Mouse (Mus musculus) CH12.LX (cell line): ENCODE measurements around the gene Gm20388. TPM values are rescaled to one million over a fixed set of nuclear protein-coding genes. Genes with fewer than 3 reads are reported as not detected.

Experiments
- DNase-seq: peaks from one replicate; pipeline ENCODE4 v3.0.0-alpha.2; 2013; ENCODE audit errors: extremely low read depth
- H3K27ac ChIP-seq: 2 replicates; pipeline ENCODE4 v1.5.1; 2012; ENCODE audit warnings: low read depth, mild to moderate bottlenecking, control low read depth, moderate library complexity; ENCODE audit not compliant: insufficient read depth
- H3K27me3 ChIP-seq: replicated peaks from 2 replicates; pipeline ENCODE3; 2012; ENCODE audit warnings: inconsistent platforms
- H3K36me3 ChIP-seq, 2 experiments: replicated peaks in 1 of 2; 2 replicates each; pipeline versions ENCODE3 to v1.6.1; 2012; ENCODE audit warnings: inconsistent platforms in 1 of 2, low read length in 1 of 2, mild to moderate bottlenecking in 1 of 2, mixed read lengths in 1 of 2, moderate library complexity in 1 of 2; ENCODE audit not compliant: control insufficient read depth in 1 of 2, insufficient read depth in 1 of 2
- H3K4me1 ChIP-seq, 2 experiments: 2 replicates each; pipeline ENCODE4 v1.6.1; 2012; ENCODE audit warnings: inconsistent platforms in 1 of 2, moderate library complexity in 1 of 2; ENCODE audit not compliant: insufficient read depth in 2 of 2, control insufficient read depth in 1 of 2
- H3K4me2 ChIP-seq: 2 replicates; pipeline ENCODE4 v1.6.1; 2012; ENCODE audit warnings: low read depth, mild to moderate bottlenecking, control low read depth; ENCODE audit not compliant: poor library complexity, insufficient read depth, severe bottlenecking
- H3K4me3 ChIP-seq, 3 experiments: fragments of 150-350 bp in 1 of 3; sonication (generic) in 1 of 3; replicated peaks in 1 of 3; 2 replicates each; pipeline versions ENCODE3 to v1.5.1; 2011 to 2012; ENCODE audit warnings: low read depth in 2 of 3, low read length in 2 of 3, mild to moderate bottlenecking in 2 of 3, moderate library complexity in 2 of 3, control low read depth in 1 of 3, improper control_type of control experiment in 1 of 3, inconsistent platforms in 1 of 3, mixed read lengths in 1 of 3; ENCODE audit not compliant: poor library complexity in 1 of 3
- H3K79me2 ChIP-seq: replicated peaks from 2 replicates; pipeline ENCODE4 v1.6.1; 2012; ENCODE audit warnings: mild to moderate bottlenecking, moderate library complexity; ENCODE audit not compliant: control insufficient read depth, poor library complexity, insufficient read depth, severe bottlenecking; ENCODE audit errors: extremely low read depth
- H3K9ac ChIP-seq: 2 replicates; pipeline ENCODE4 v1.6.1; 2012; ENCODE audit warnings: low read depth, mild to moderate bottlenecking, control low read depth, moderate library complexity; ENCODE audit not compliant: insufficient read depth
- H3K9me3 ChIP-seq: replicated peaks from 2 replicates; pipeline ENCODE3; 2012; ENCODE audit warnings: low read length, inconsistent platforms, mixed read lengths
- BHLHE40 ChIP-seq: IDR thresholded peaks from 2 replicates; pipeline ENCODE4 v1.6.1; 2011; ENCODE audit warnings: mild to moderate bottlenecking, low read depth, low read length, improper control_type of control experiment
- CHD1 ChIP-seq: IDR thresholded peaks from 2 replicates; pipeline ENCODE4 v1.6.1; 2012; ENCODE audit warnings: low read depth, low read length, improper control_type of control experiment, inconsistent platforms
- CTCF ChIP-seq, 2 experiments: IDR thresholded peaks in 1 of 2; conservative IDR thresholded peaks in 1 of 2; 2 replicates each; pipeline ENCODE4 v1.5.1; 2011 to 2012; ENCODE audit warnings: low read depth in 2 of 2, low read length in 2 of 2, improper control_type of control experiment in 1 of 2, inconsistent platforms in 1 of 2, mild to moderate bottlenecking in 1 of 2, moderate library complexity in 1 of 2
- E2F4 ChIP-seq: IDR thresholded peaks from 2 replicates; pipeline ENCODE4 v1.6.1; 2011; ENCODE audit warnings: low read depth, low read length, improper control_type of control experiment; ENCODE audit not compliant: insufficient replicate concordance
- ELF1 ChIP-seq: IDR thresholded peaks from 2 replicates; pipeline ENCODE4 v1.6.1; 2014; ENCODE audit warnings: low read depth, mild to moderate bottlenecking, inconsistent platforms, low read length, improper control_type of control experiment
- EP300 ChIP-seq: IDR thresholded peaks from 2 replicates; pipeline ENCODE4 v1.6.1; 2011; ENCODE audit warnings: low read length, improper control_type of control experiment
- GABPA ChIP-seq: IDR thresholded peaks from 2 replicates; pipeline ENCODE4 v1.6.1; 2012; ENCODE audit warnings: low read depth, low read length, improper control_type of control experiment, inconsistent platforms; ENCODE audit not compliant: insufficient replicate concordance
- JUND ChIP-seq: conservative IDR thresholded peaks from 2 replicates; pipeline ENCODE4 v1.6.1; 2011; ENCODE audit warnings: low read depth, low read length, improper control_type of control experiment
- KAT2A ChIP-seq: IDR thresholded peaks from 2 replicates; pipeline ENCODE4 v1.6.1; 2012; ENCODE audit warnings: low read length, improper control_type of control experiment, inconsistent platforms; ENCODE audit not compliant: insufficient replicate concordance
- MAX ChIP-seq: IDR thresholded peaks from 2 replicates; pipeline ENCODE4 v1.6.1; 2011; ENCODE audit warnings: low read length, improper control_type of control experiment
- MAZ ChIP-seq: IDR thresholded peaks from 2 replicates; pipeline ENCODE4 v1.6.1; 2012; ENCODE audit warnings: low read depth, mild to moderate bottlenecking, inconsistent platforms, low read length, improper control_type of control experiment, moderate library complexity
- PAX5 ChIP-seq: IDR thresholded peaks from 2 replicates; pipeline ENCODE4 v1.6.1; 2012; ENCODE audit warnings: low read length, inconsistent platforms, mixed read lengths
- POLR2A ChIP-seq: IDR thresholded peaks from 2 replicates; pipeline ENCODE4 v1.6.1; 2011; ENCODE audit warnings: low read depth, mild to moderate bottlenecking, improper control_type of control experiment, low read length
- POLR2AphosphoS2 ChIP-seq: IDR thresholded peaks from 2 replicates; pipeline ENCODE4 v1.6.1; 2011; ENCODE audit warnings: low read depth, low read length, improper control_type of control experiment
- RAD21 ChIP-seq: IDR thresholded peaks from 2 replicates; pipeline ENCODE4 v1.6.1; 2011; ENCODE audit warnings: low read depth, mild to moderate bottlenecking, low read length, improper control_type of control experiment, moderate library complexity
- SIN3A ChIP-seq: IDR thresholded peaks from 2 replicates; pipeline ENCODE4 v1.6.1; 2012; ENCODE audit warnings: low read length, improper control_type of control experiment, inconsistent platforms
- TCF12 ChIP-seq: IDR thresholded peaks from 2 replicates; pipeline ENCODE4 v1.6.1; 2014; ENCODE audit warnings: low read depth, mild to moderate bottlenecking, inconsistent platforms, low read length, improper control_type of control experiment
- USF2 ChIP-seq: conservative IDR thresholded peaks from 2 replicates; pipeline ENCODE4 v1.6.1; 2011; ENCODE audit warnings: low read depth, low read length, improper control_type of control experiment
- ZKSCAN1 ChIP-seq: IDR thresholded peaks from 2 replicates; pipeline ENCODE4 v1.6.1; 2012; ENCODE audit warnings: low read depth, inconsistent platforms, low read length, improper control_type of control experiment, borderline replicate concordance
- ZMIZ1 ChIP-seq: IDR thresholded peaks from 2 replicates; pipeline ENCODE4 v1.6.1; 2012; ENCODE audit warnings: low read depth, mild to moderate bottlenecking, inconsistent platforms, low read length, improper control_type of control experiment
- dilution Hi-C: fragments of 300-500 bp; cut with MboI; formaldehyde crosslinking; loops from 2 replicates; pipeline ENCODE4 v1.14.3; 2020; ENCODE audit warnings: low sequenced_read_pairs; ENCODE audit not compliant: extremely low pct_unique_long_range_greater_than_20kb, extremely low pct_ligation_motif_present
- in situ Hi-C: fragments of 300-500 bp; cut with MboI; formaldehyde crosslinking; loops from 3 replicates; pipeline ENCODE4 v1.14.3; 2019; ENCODE audit warnings: low sequenced_read_pairs, low pct_ligation_motif_present, low pct_unique_long_range_greater_than_20kb, mixed read lengths
- polyA plus RNA-seq: library from polyadenylated mRNA; unstranded; fragments of >175 nt; gene quantifications from 2 replicates; pipeline ENCODE4 v1.2.1, GENCODE M21; 2012; ENCODE audit warnings: low read depth; ENCODE audit not compliant: insufficient read length
- total RNA-seq, 2 experiments: library from RNA; depleted of rRNA; stranded (reverse); fragments of 300-350 nt in 1 of 2; fragments of >200 nt in 1 of 2; gene quantifications; 2 replicates each; pipeline ENCODE4 v1.2.3; 2012 to 2014

The Gm20388 gene
- total and polyA plus RNA-seq, 3 experiments = 14.8 to 26.3 (median 22.2) TPM

DNA sequence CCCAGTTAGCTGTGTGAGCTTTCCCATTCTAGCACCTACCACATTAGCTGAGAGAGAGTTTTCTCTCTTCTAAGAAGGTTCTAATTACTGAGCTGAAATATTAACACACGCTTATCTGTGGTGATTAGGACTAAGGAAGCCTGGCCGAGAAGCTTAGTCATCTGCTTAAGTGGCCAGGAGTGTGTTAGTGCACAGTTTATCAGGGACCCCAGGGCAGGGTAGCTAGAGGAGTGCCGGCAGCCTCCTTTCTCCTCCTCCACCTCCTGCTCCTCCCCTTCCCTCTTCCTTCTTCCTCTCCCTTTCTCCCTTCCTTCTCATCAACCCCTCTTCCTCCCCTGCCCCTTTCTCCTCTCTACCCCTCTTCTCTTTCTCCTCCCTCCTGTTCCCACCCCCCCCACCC is 4339.6 kb downstream of the Gm20388 start:
- no peak for DNase-seq
- no peak overlapping the region for H3K4me2 ChIP-seq
- dilution Hi-C loops = no loop called here
- in situ Hi-C loops = no loop called here
- peaks cover 10 to 61% of the 10 kb centered on the region in 2 experiments for H3K36me3 ChIP-seq
- TF ChIP-seq CHD1 = no peak
- TF ChIP-seq SIN3A = no peak
- no peak for TF ChIP-seq POLR2A
- TF ChIP-seq KAT2A = no peak
- no peak for TF ChIP-seq ZKSCAN1
- no peak for TF ChIP-seq TCF12
- no peak for TF ChIP-seq ZMIZ1
- no peak for TF ChIP-seq POLR2AphosphoS2
- TF ChIP-seq ELF1 = no peak
- no peak for TF ChIP-seq EP300
- no peak for TF ChIP-seq E2F4
- no peak for TF ChIP-seq PAX5
- H3K79me2 ChIP-seq = no peaks in the 10 kb centered on the region; the same call in 1 of the 2 replicates
- no peak overlapping the region for H3K9ac ChIP-seq
- H3K9me3 ChIP-seq = peaks cover 9% of the 10 kb centered on the region
- no peaks in the 10 kb centered on the region for H3K27me3 ChIP-seq
- H3K27ac ChIP-seq = no peak overlapping the region
- H3K4me3 ChIP-seq = no peak overlapping the region
- H3K4me1 ChIP-seq = peaks cover 3 to 31% of the 10 kb centered on the region in 2 experiments; a peak in 2 of 4 replicates

DNA sequence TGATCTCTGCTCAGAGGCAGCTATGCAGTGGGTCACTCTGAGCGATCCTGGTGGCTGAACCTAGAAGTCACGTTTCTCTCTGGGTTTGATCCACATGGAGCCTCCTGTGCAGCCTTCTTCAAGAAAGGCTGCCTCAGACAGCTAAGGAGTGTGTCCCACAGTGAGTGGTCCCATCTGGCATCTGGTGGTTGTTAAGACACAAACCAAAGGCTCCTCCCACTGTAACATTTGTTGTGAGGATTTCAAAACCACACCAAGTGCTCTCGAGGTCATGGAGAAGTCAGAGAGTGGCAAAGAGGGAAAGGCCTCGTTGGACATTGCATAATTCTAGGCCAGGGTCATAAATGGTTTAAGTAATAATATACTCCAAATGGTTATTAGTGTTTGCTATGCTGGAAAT is 4340.1 kb downstream of the Gm20388 start:
- DNase-seq = no peak
- TF ChIP-seq JUND (no peak), MAX (no peak), GABPA (no peak), POLR2A (no peak), BHLHE40 (no peak), USF2 (no peak), RAD21 (no peak), CTCF (conservative IDR thresholded peaks at IDR 0.05 in 1 of 2, IDR thresholded peaks at IDR 0.05 in 1 of 2; ENCODE audit: low read depth in 2 of 2, low read length in 2 of 2) (no peak), PAX5 (no peak), MAZ (no peak)
- Histone ChIP-seq H3K79me2 (no peaks in the 10 kb centered on the region; the same call in 1 of the 2 replicates), H3K4me1 (peaks cover 5 to 29% of the 10 kb centered on the region in 2 experiments; a peak in 2 of 4 replicates), H3K9me3 (peaks cover 10% of the 10 kb centered on the region), H3K27ac (no peak overlapping the region), H3K36me3 (peaks cover 10 to 61% of the 10 kb centered on the region in 2 experiments), H3K4me3 (no peak overlapping the region), H3K9ac (no peak overlapping the region), H3K4me2 (no peak overlapping the region), H3K27me3 (no peaks in the 10 kb centered on the region)
- in situ Hi-C loops = no loop called here
- dilution Hi-C loops = no loop called here
